Mouse (Mus musculus) hindbrain, embryonic 16.5 days (tissue): ENCODE data around the gene Scml4. TPM values are rescaled to one million over a fixed set of nuclear protein-coding genes. Genes with fewer than 3 reads are reported as not detected.

Experiments
- ATAC-seq: fragments of 200-750 bp; cut with Nextera tagmentation; 2 replicates; pipeline ENCODE4 v1.8.0; 2017; ENCODE audit warnings: moderate TSS enrichment, moderate library complexity
- H3K27ac ChIP-seq: fragments of 300-500 bp; sonication (generic); 2 replicates; pipeline ENCODE4 v1.5.1; 2014; ENCODE audit warnings: low read depth, mild to moderate bottlenecking, control low read depth, low read length, moderate library complexity
- H3K27me3 ChIP-seq: fragments of 300-500 bp; sonication (generic); replicated peaks from 2 replicates; pipeline ENCODE4 v1.6.1; 2014; ENCODE audit warnings: low read length; ENCODE audit not compliant: control insufficient read depth, insufficient read depth
- H3K36me3 ChIP-seq: fragments of 300-500 bp; sonication (generic); 2 replicates; pipeline ENCODE4 v1.6.1; 2014; ENCODE audit warnings: mild to moderate bottlenecking, low read length, moderate library complexity, mixed read lengths; ENCODE audit not compliant: control insufficient read depth, insufficient read depth
- H3K4me1 ChIP-seq: fragments of 300-500 bp; sonication (generic); 2 replicates; pipeline ENCODE4 v1.6.1; 2014; ENCODE audit warnings: low read depth, low read length; ENCODE audit not compliant: control insufficient read depth, insufficient read depth
- H3K4me2 ChIP-seq: fragments of 300-500 bp; sonication (generic); 2 replicates; pipeline ENCODE4 v1.6.1; 2014; ENCODE audit warnings: mild to moderate bottlenecking, low read length, control low read depth, moderate library complexity
- H3K4me3 ChIP-seq: fragments of 300-500 bp; sonication (generic); 2 replicates; pipeline ENCODE4 v1.5.1; 2014; ENCODE audit warnings: mild to moderate bottlenecking, low read length, control low read depth, moderate library complexity
- H3K9ac ChIP-seq: fragments of 300-500 bp; sonication (generic); 2 replicates; pipeline ENCODE4 v1.6.1; 2014; ENCODE audit warnings: low read depth, mild to moderate bottlenecking, control low read depth, low read length, moderate library complexity
- H3K9me3 ChIP-seq: fragments of 300-500 bp; sonication (generic); 2 replicates; pipeline ENCODE4 v1.6.1; 2014; ENCODE audit warnings: mild to moderate bottlenecking, low read length, moderate library complexity; ENCODE audit not compliant: control insufficient read depth
- WGBS: fragments of 180-500 bp; shearing (Covaris S2); extraction: QIAGEN DNeasy Blood & Tissue Kit; methylation state at CpG from one replicate; pipeline ENCODE4 v1.1.7; 2014; 5-methylcytosine and 5-hydroxymethylcytosine counted together
- polyA plus RNA-seq: library from polyadenylated mRNA; unstranded; fragments of >200 nt; fragmentation: Nextera tagmentation; extraction: Ambion mirVana; gene quantifications from 2 replicates; pipeline ENCODE4 v1.2.1, GENCODE M21; 2015

Scml4 gene
- polyA plus RNA-seq, 1 experiment from 2014 or later = 9.1 TPM

GRCm38 (mm10) chr10:42961771-42962170, 101.6 kb downstream of the Scml4 start:
- no peak for ATAC-seq
- Histone ChIP-seq H3K27me3 (no peaks in the 10 kb centered on the region), H3K9me3 (no peaks in the 10 kb centered on the region), H3K27ac (no peak overlapping the region), H3K36me3 (no peaks in the 10 kb centered on the region), H3K4me3 (no peak overlapping the region), H3K4me1 (peaks cover 3% of the 10 kb centered on the region; the same call in 1 of the 2 replicates), H3K4me2 (no peak overlapping the region), H3K9ac (no peak overlapping the region)
- 66% methylated on average over 6 of the region's 6 CpGs for WGBS

GRCm38 (mm10) chr10:42962181-42962601, 102.0 kb downstream of the Scml4 start:
- no peak overlapping the region for H3K4me2 ChIP-seq
- H3K27ac ChIP-seq = no peak overlapping the region
- no peaks in the 10 kb centered on the region for H3K9me3 ChIP-seq
- WGBS = 79% methylated on average over 6 of the region's 6 CpGs
- H3K27me3 ChIP-seq = no peaks in the 10 kb centered on the region
- H3K9ac ChIP-seq = no peak overlapping the region
- H3K4me3 ChIP-seq = no peak overlapping the region
- ATAC-seq = no peak
- H3K4me1 ChIP-seq = peaks cover 3% of the 10 kb centered on the region; the same call in 1 of the 2 replicates
- no peaks in the 10 kb centered on the region for H3K36me3 ChIP-seq

GRCm38 (mm10) chr10:42962655-42963054, 102.5 kb downstream of the Scml4 start:
- Histone ChIP-seq H3K4me1 (peaks cover 3% of the 10 kb centered on the region; the same call in 1 of the 2 replicates), H3K9ac (no peak overlapping the region), H3K27ac (no peak overlapping the region), H3K36me3 (no peaks in the 10 kb centered on the region), H3K9me3 (no peaks in the 10 kb centered on the region), H3K4me3 (no peak overlapping the region), H3K4me2 (no peak overlapping the region), H3K27me3 (no peaks in the 10 kb centered on the region)
- ATAC-seq = no peak
- 96% methylated on average over 13 of the region's 13 CpGs for WGBS

GRCm38 (mm10) chr10:42963061-42963460, 102.9 kb downstream of the Scml4 start:
- no peaks in the 10 kb centered on the region for H3K9me3 ChIP-seq
- no peaks in the 10 kb centered on the region for H3K4me1 ChIP-seq
- H3K4me3 ChIP-seq = no peak overlapping the region
- no peak overlapping the region for H3K4me2 ChIP-seq
- no peaks in the 10 kb centered on the region for H3K36me3 ChIP-seq
- no peak overlapping the region for H3K27ac ChIP-seq
- no peaks in the 10 kb centered on the region for H3K27me3 ChIP-seq
- H3K9ac ChIP-seq = no peak overlapping the region
- WGBS = 93% methylated on average over 2 of the region's 2 CpGs
- ATAC-seq = no peak

GRCm38 (mm10) chr10:42968332-42968731, 108.2 kb downstream of the Scml4 start:
- Histone ChIP-seq H3K9me3 (no peaks in the 10 kb centered on the region), H3K27me3 (no peaks in the 10 kb centered on the region), H3K9ac (no peak overlapping the region), H3K4me2 (no peak overlapping the region), H3K4me1 (no peaks in the 10 kb centered on the region; the same call in 1 of the 2 replicates), H3K4me3 (no peak overlapping the region), H3K27ac (no peak overlapping the region), H3K36me3 (no peaks in the 10 kb centered on the region)
- no peak for ATAC-seq
- 9% methylated on average over 2 of the region's 2 CpGs for WGBS

- H3K36me3 ChIP-seq = no peaks in the 10 kb centered on the region
- no peak overlapping the region for H3K27ac ChIP-seq
- ATAC-seq = peak; percentile 84
- no peaks in the 10 kb centered on the region; the same call in 1 of the 2 replicates for H3K4me1 ChIP-seq
- H3K9ac ChIP-seq = no peak overlapping the region
- H3K9me3 ChIP-seq = no peaks in the 10 kb centered on the region
- 36% methylated on average over 18 of the region's 18 CpGs for WGBS
- H3K27me3 ChIP-seq = no peaks in the 10 kb centered on the region
- H3K4me2 ChIP-seq = 0 out of 2 replicates have a peak overlapping the region, but pooled peaks have one; percentile 1
- no peak overlapping the region for H3K4me3 ChIP-seq
Measured at GRCm38 (mm10) chr10:42972504-42973172, 112.5 kb downstream of the Scml4 start.

GRCm38 (mm10) chr10:42973537-42973936, 113.4 kb downstream of the Scml4 start:
- no peak overlapping the region for H3K4me3 ChIP-seq
- WGBS = 36% methylated on average over 4 of the region's 4 CpGs
- no peaks in the 10 kb centered on the region for H3K27me3 ChIP-seq
- H3K4me1 ChIP-seq = no peaks in the 10 kb centered on the region; the same call in 1 of the 2 replicates
- H3K36me3 ChIP-seq = no peaks in the 10 kb centered on the region
- H3K4me2 ChIP-seq = no peak overlapping the region
- H3K9ac ChIP-seq = no peak overlapping the region
- H3K9me3 ChIP-seq = no peaks in the 10 kb centered on the region
- ATAC-seq = no peak
- H3K27ac ChIP-seq = no peak overlapping the region

GRCm38 (mm10) chr10:42976577-42976976, 116.4 kb downstream of the Scml4 start:
- no peak overlapping the region for H3K4me3 ChIP-seq
- H3K27ac ChIP-seq = no peak overlapping the region
- H3K9ac ChIP-seq = no peak overlapping the region
- no peaks in the 10 kb centered on the region for H3K9me3 ChIP-seq
- 84% methylated on average over 6 of the region's 6 CpGs for WGBS
- no peak for ATAC-seq
- H3K27me3 ChIP-seq = no peaks in the 10 kb centered on the region
- H3K36me3 ChIP-seq = no peaks in the 10 kb centered on the region
- no peak overlapping the region for H3K4me2 ChIP-seq
- no peaks in the 10 kb centered on the region; the same call in 1 of the 2 replicates for H3K4me1 ChIP-seq

GRCm38 (mm10) chr10:42978346-42978745, 118.2 kb downstream of the Scml4 start:
- no peak for ATAC-seq

More at GRCm38 (mm10) chr10:42978346-42978745, 118.2 kb downstream of the Scml4 start:
- no peaks in the 10 kb centered on the region for H3K9me3 ChIP-seq
- no peak overlapping the region for H3K27ac ChIP-seq
- no peak overlapping the region for H3K4me3 ChIP-seq
- H3K4me2 ChIP-seq = no peak overlapping the region
- no peaks in the 10 kb centered on the region for H3K27me3 ChIP-seq
- no peaks in the 10 kb centered on the region for H3K36me3 ChIP-seq
- no peak overlapping the region for H3K9ac ChIP-seq
- H3K4me1 ChIP-seq = no peaks in the 10 kb centered on the region; the same call in 1 of the 2 replicates
- 55% methylated on average over 3 of the region's 3 CpGs for WGBS
